Mouse (Mus musculus) stomach, postnatal 0 days (tissue): ENCODE data around the gene Ccdc42. TPM values are rescaled to one million over a fixed set of nuclear protein-coding genes. Genes with fewer than 3 reads are reported as not detected.

Source experiments
- ATAC-seq: fragments of 200-750 bp; cut with Nextera tagmentation; 2 replicates; pipeline ENCODE4 v1.8.0; 2017; ENCODE audit not compliant: low FRiP score, low TSS enrichment
- DNase-seq: peaks from one replicate; pipeline ENCODE4 v3.0.0-alpha.2; 2016; ENCODE audit warnings: low spot score
- H3K27ac ChIP-seq: fragments of 300-500 bp; sonication (generic); replicated peaks from 2 replicates; pipeline ENCODE4 v1.5.1; 2014; ENCODE audit warnings: mild to moderate bottlenecking, control low read depth
- H3K27me3 ChIP-seq: fragments of 300-500 bp; sonication (generic); 2 replicates; pipeline ENCODE4 v1.6.1; 2014; ENCODE audit warnings: low read length; ENCODE audit not compliant: control insufficient read depth, insufficient read depth
- H3K36me3 ChIP-seq: fragments of 300-500 bp; sonication (generic); 2 replicates; pipeline ENCODE4 v1.6.1; 2014; ENCODE audit warnings: low read length, mixed read lengths; ENCODE audit not compliant: control insufficient read depth, insufficient read depth
- H3K4me1 ChIP-seq: fragments of 300-500 bp; sonication (generic); replicated peaks from 2 replicates; pipeline ENCODE4 v1.6.1; 2014; ENCODE audit warnings: antibody characterized with exemption; ENCODE audit not compliant: control insufficient read depth, insufficient read depth
- H3K4me2 ChIP-seq: fragments of 300-500 bp; sonication (generic); replicated peaks from 2 replicates; pipeline ENCODE4 v1.6.1; 2014; ENCODE audit warnings: low read depth, mild to moderate bottlenecking, control low read depth, moderate library complexity
- H3K4me3 ChIP-seq: fragments of 300-500 bp; sonication (generic); 2 replicates; pipeline ENCODE4 v1.5.1; 2014; ENCODE audit warnings: low read depth, low read length, control low read depth
- H3K9ac ChIP-seq: fragments of 300-500 bp; sonication (generic); 2 replicates; pipeline ENCODE4 v1.6.1; 2014; ENCODE audit warnings: mild to moderate bottlenecking, low read length, control low read depth, mixed read lengths
- H3K9me3 ChIP-seq: fragments of 300-500 bp; sonication (generic); 2 replicates; pipeline ENCODE4 v1.6.1; 2016; ENCODE audit warnings: low read length; ENCODE audit not compliant: control insufficient read depth
- CTCF ChIP-seq: IDR thresholded peaks from 2 replicates; pipeline ENCODE4 v1.5.1; 2016; ENCODE audit warnings: antibody characterized with exemption, low read depth, mild to moderate bottlenecking, moderate library complexity
- EP300 ChIP-seq: optimal IDR thresholded peaks from 2 replicates; pipeline ENCODE3; 2016; ENCODE audit warnings: antibody characterized with exemption
- WGBS: fragments of 180-500 bp; shearing (Covaris S2); extraction: QIAGEN DNeasy Blood & Tissue Kit; methylation state at CpG from one replicate; pipeline ENCODE4 v1.1.7; 2014; 5-methylcytosine and 5-hydroxymethylcytosine counted together
- polyA plus RNA-seq: library from polyadenylated mRNA; unstranded; fragments of >200 nt; fragmentation: Nextera tagmentation; extraction: Ambion mirVana; gene quantifications from 2 replicates; pipeline ENCODE4 v1.2.1, GENCODE M21; 2015

Gene Ccdc42
- polyA plus RNA-seq, 1 experiment from 2014 or later = not detected

- DNase-seq = peak; percentile 70
- TF ChIP-seq EP300 (no peak), CTCF (no peak)
- 14% methylated on average over 8 of the region's 8 CpGs for WGBS
These were observed 15.5 kb downstream of the Ccdc42 start for GRCm38 (mm10) chr11:68602200-68602931.

GRCm38 (mm10) chr11:68607046-68607445 lies 20.2 kb downstream of the Ccdc42 start:
- no peak for ATAC-seq
- TF ChIP-seq EP300 = no peak
- TF ChIP-seq CTCF = no peak

More at GRCm38 (mm10) chr11:68602200-68602931, 15.5 kb downstream of the Ccdc42 start:
- Histone ChIP-seq H3K27me3 (no peaks in the 10 kb centered on the region), H3K9ac (no peak overlapping the region), H3K9me3 (no peaks in the 10 kb centered on the region), H3K4me2 (no peak overlapping the region), H3K27ac (peak overlapping the region; percentile 82), H3K4me1 (peaks cover 7% of the 10 kb centered on the region; the same call in 1 of the 2 replicates), H3K36me3 (no peaks in the 10 kb centered on the region), H3K4me3 (no peak overlapping the region)
- peak; percentile 51 for ATAC-seq

GRCm38 (mm10) chr11:68609910-68610566 lies 23.2 kb downstream of the Ccdc42 start:
- Histone ChIP-seq H3K4me1 (peaks cover 3% of the 10 kb centered on the region; the same call in 1 of the 2 replicates), H3K4me2 (no peak overlapping the region), H3K27me3 (no peaks in the 10 kb centered on the region), H3K4me3 (no peak overlapping the region), H3K9me3 (no peaks in the 10 kb centered on the region), H3K9ac (no peak overlapping the region), H3K27ac (no peak overlapping the region), H3K36me3 (no peaks in the 10 kb centered on the region)
- WGBS = 40% methylated on average over 9 of the region's 9 CpGs
- ATAC-seq = no peak
- no peak for TF ChIP-seq CTCF
- TF ChIP-seq EP300 = no peak
- DNase-seq = no peak

More at GRCm38 (mm10) chr11:68607046-68607445, 20.2 kb downstream of the Ccdc42 start:
- Histone ChIP-seq H3K4me2 (no peak overlapping the region), H3K36me3 (no peaks in the 10 kb centered on the region), H3K4me3 (no peak overlapping the region), H3K9ac (no peak overlapping the region), H3K27me3 (no peaks in the 10 kb centered on the region), H3K27ac (no peak overlapping the region), H3K4me1 (peaks cover 4% of the 10 kb centered on the region; the same call in 1 of the 2 replicates), H3K9me3 (no peaks in the 10 kb centered on the region)
- no peak for DNase-seq
- WGBS = 76% methylated on average over 2 of the region's 2 CpGs

GRCm38 (mm10) chr11:68610567-68610947 lies 23.7 kb downstream of the Ccdc42 start:
- Histone ChIP-seq H3K27ac (no peak overlapping the region), H3K27me3 (no peaks in the 10 kb centered on the region), H3K4me2 (no peak overlapping the region), H3K36me3 (no peaks in the 10 kb centered on the region), H3K4me3 (no peak overlapping the region), H3K9ac (no peak overlapping the region), H3K9me3 (no peaks in the 10 kb centered on the region), H3K4me1 (peaks cover 3% of the 10 kb centered on the region; the same call in 1 of the 2 replicates)
- DNase-seq = no peak
- ATAC-seq = no peak
- no peak for TF ChIP-seq CTCF
- TF ChIP-seq EP300 = no peak
- WGBS = 79% methylated on average over 8 of the region's 8 CpGs

- H3K4me1 ChIP-seq = peaks cover 3% of the 10 kb centered on the region; the same call in 1 of the 2 replicates
- no peaks in the 10 kb centered on the region for H3K9me3 ChIP-seq
- DNase-seq (peak; percentile 15), ATAC-seq (peak; percentile 49; the same call in 1 of the 2 replicates)
- H3K27ac ChIP-seq = peak overlapping the region; percentile 75; the same call in 1 of the 2 replicates
- 39% methylated on average over 5 of the region's 5 CpGs for WGBS
- H3K27me3 ChIP-seq = no peaks in the 10 kb centered on the region
- H3K4me3 ChIP-seq = no peak overlapping the region
- TF ChIP-seq CTCF = no peak
- TF ChIP-seq EP300 = peak; percentile 42
- no peak overlapping the region for H3K9ac ChIP-seq
- H3K4me2 ChIP-seq = no peak overlapping the region
- no peaks in the 10 kb centered on the region for H3K36me3 ChIP-seq
These were observed 26.4 kb downstream of the Ccdc42 start for GRCm38 (mm10) chr11:68613071-68613711.
